In the genomic region with DNA sequence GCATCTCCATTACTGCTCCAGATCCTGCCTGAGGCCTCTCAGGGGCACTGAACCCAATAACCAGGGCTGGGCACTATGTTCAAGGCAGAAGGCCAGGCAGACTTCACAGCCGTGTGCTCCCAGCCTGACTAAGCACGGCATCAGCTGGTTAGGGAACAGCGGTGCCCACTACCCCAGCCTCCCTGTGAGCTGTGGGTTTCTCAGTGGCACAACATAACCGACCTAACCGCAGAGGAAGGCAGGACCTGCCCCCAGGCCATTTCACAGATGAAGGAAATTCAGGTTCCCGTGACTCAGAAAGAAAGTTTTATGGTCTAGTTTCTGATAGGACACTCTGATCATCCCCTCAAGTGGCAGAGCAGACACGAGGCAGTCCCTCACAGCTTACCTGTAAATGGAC, we compare ENCODE assay signal across 26 mouse cellular contexts. TPM values are rescaled to one million over a fixed set of nuclear protein-coding genes. Genes with fewer than 3 reads are reported as not detected.
A peak's percentile ranks its signal among the peaks of the same experiment; 100 is the strongest.
DNase-seq lines count a peak whose midpoint lies in the region; ATAC-seq and TF ChIP-seq lines count a peak whose summit lies in the region.
"Had no signal": no experiment of that assay in that cellular context is flagged by ENCODE, and none has a peak within 500 bp of the region (broad histone marks: within the 10 kb centered on the region; RNA-seq: fewer than 3 reads in every experiment).

No protein-coding gene starts in this region.

- no peak for TF ChIP-seq CTCF in liver, postnatal 0 days (IDR thresholded peaks at IDR 0.05; ENCODE audit: low read depth)
- no peak for TF ChIP-seq CTCF in lung, adult 2 months (IDR thresholded peaks at IDR 0.05; ENCODE audit: insufficient read depth, low read length)
- TF ChIP-seq CTCF in cerebellum, adult 2 months (IDR thresholded peaks at IDR 0.05; ENCODE audit: borderline replicate concordance, insufficient read depth, low read depth, low read length), result no peak

- no peaks in the 10 kb centered on the region for H3K9me3 ChIP-seq in liver, postnatal 0 days (ENCODE audit: low read length)
- H3K9me3 ChIP-seq in midbrain, embryonic 16.5 days (replicated peaks; ENCODE audit: control insufficient read depth, low read length, poor library complexity, severe bottlenecking), result no peaks in the 10 kb centered on the region
- H3K9me3 ChIP-seq: forebrain, embryonic 10.5 days; intestine, embryonic 15.5 days; limb, embryonic 15.5 days; midbrain, embryonic 13.5 days had no signal

- peaks cover 97% of the 10 kb centered on the region for H3K4me1 ChIP-seq in liver, postnatal 0 days (ENCODE audit: insufficient read depth)
- peaks cover 8% of the 10 kb centered on the region for H3K4me1 ChIP-seq in midbrain, embryonic 16.5 days (ENCODE audit: control insufficient read depth, insufficient read depth, low read length)
- peaks cover 50% of the 10 kb centered on the region for H3K4me1 ChIP-seq in lung, adult 2 months (ENCODE audit: control insufficient read depth, insufficient read depth, low read length)
- peaks cover 21% of the 10 kb centered on the region for H3K4me1 ChIP-seq in cerebellum, adult 2 months (ENCODE audit: control insufficient read depth, insufficient read depth, low read length)

- peak overlapping the region; percentile 18; the same call in 1 of the 2 replicates for H3K4me2 ChIP-seq in liver, postnatal 0 days (ENCODE audit: low read depth, low read length)
- H3K4me2 ChIP-seq in midbrain, embryonic 16.5 days (ENCODE audit: low read length), result no peak overlapping the region
- H3K4me2 ChIP-seq: hindbrain, embryonic 14.5 days; intestine, embryonic 15.5 days; limb, embryonic 15.5 days; midbrain, embryonic 13.5 days had no signal

- no peak overlapping the region for H3K9ac ChIP-seq in liver, postnatal 0 days (replicated peaks)
- no peak overlapping the region for H3K9ac ChIP-seq in midbrain, embryonic 16.5 days (ENCODE audit: low read depth, low read length)
- H3K9ac ChIP-seq: forebrain, postnatal 0 days; hindbrain, embryonic 14.5 days; intestine, embryonic 15.5 days; limb, embryonic 15.5 days; midbrain, embryonic 13.5 days had no signal

- TF ChIP-seq EP300 in liver, postnatal 0 days (IDR thresholded peaks at IDR 0.05; ENCODE audit: low read depth), result no peak

- WGBS in liver, postnatal 0 days (ENCODE audit: insufficient replicate concordance), result 51% methylated on average over 7 of the region's 7 CpGs
- WGBS in midbrain, embryonic 16.5 days, result 82% methylated on average over 7 of the region's 7 CpGs
- 78% methylated on average over 7 of the region's 7 CpGs for WGBS in lung, adult 2 months
- WGBS in cerebellum, adult 2 months, result 65% methylated on average over 7 of the region's 7 CpGs

- no peak for TF ChIP-seq POLR2A in lung, adult 2 months (IDR thresholded peaks at IDR 0.05; ENCODE audit: borderline replicate concordance, extremely low read depth, low read depth, low read length)
- TF ChIP-seq POLR2A in cerebellum, adult 2 months (IDR thresholded peaks at IDR 0.05; ENCODE audit: borderline replicate concordance, insufficient read depth, low read length), result no peak

- peak overlapping the region; percentile 26 for H3K27ac ChIP-seq in liver, postnatal 0 days (ENCODE audit: low read depth)
- no peak overlapping the region for H3K27ac ChIP-seq in midbrain, embryonic 16.5 days (ENCODE audit: low read length)
- no peak overlapping the region for H3K27ac ChIP-seq in cerebellum, adult 2 months (ENCODE audit: insufficient read depth, low read length)
- H3K27ac ChIP-seq: hindbrain, embryonic 14.5 days; intestine, embryonic 15.5 days; limb, embryonic 15.5 days; midbrain, embryonic 13.5 days had no signal

- H3K4me3 ChIP-seq in liver, postnatal 0 days (ENCODE audit: low read depth, low read length), result no peak overlapping the region
- no peak overlapping the region for H3K4me3 ChIP-seq in midbrain, embryonic 16.5 days (ENCODE audit: low read depth, low read length)
- H3K4me3 ChIP-seq in lung, adult 2 months (replicated peaks; ENCODE audit: extremely low read depth, low read depth, low read length), result no peak overlapping the region
- no peak overlapping the region for H3K4me3 ChIP-seq in cerebellum, adult 2 months (replicated peaks; ENCODE audit: insufficient read depth, low read depth, low read length)
- H3K4me3 ChIP-seq: forebrain, embryonic 10.5 days; intestine, embryonic 15.5 days; limb, embryonic 15.5 days; midbrain, embryonic 13.5 days had no signal

- DNase-seq in 3134 (ENCODE audit: extremely low read depth, insufficient read length, low spot score), result peak; percentile 53
- DNase-seq in 416B (ENCODE audit: low read depth), result peak; percentile 85
- DNase-seq in liver, postnatal 0 days, result no peak
- DNase-seq in ovary, postnatal 10 days (ENCODE audit: low spot score), result no peak
- no peak for DNase-seq in lung, adult 2 months
- DNase-seq in cerebellum, adult 2 months, result no peak
- DNase-seq: adrenal gland, postnatal 14 days; cerebellum, adult 9-10 months; forebrain, postnatal 0 days; gastrocnemius, postnatal 14 days; heart, adult 18-20 months; heart, postnatal 4 days; kidney, adult 8-10 months; kidney, postnatal 10 days; left cerebral cortex, postnatal 4 days; right cerebral cortex, adult 18-20 months; thymus, adult 2 months had no signal

- H3K27me3 ChIP-seq in liver, postnatal 0 days (ENCODE audit: insufficient read depth, low read length), result no peaks in the 10 kb centered on the region
- no peaks in the 10 kb centered on the region; the same call in 1 of the 2 replicates for H3K27me3 ChIP-seq in midbrain, embryonic 16.5 days (ENCODE audit: control insufficient read depth, insufficient read depth, low read depth, low read length)
- H3K27me3 ChIP-seq in cerebellum, adult 2 months (ENCODE audit: control insufficient read depth, insufficient read depth, low read length), result no peaks in the 10 kb centered on the region
- H3K27me3 ChIP-seq: CH12.LX; intestine, embryonic 15.5 days; limb, embryonic 15.5 days; midbrain, embryonic 13.5 days had no signal

- peaks cover 26% of the 10 kb centered on the region for H3K36me3 ChIP-seq in liver, postnatal 0 days (replicated peaks; ENCODE audit: insufficient read depth, low read length)
- no peaks in the 10 kb centered on the region for H3K36me3 ChIP-seq in midbrain, embryonic 16.5 days (ENCODE audit: control insufficient read depth, insufficient read depth, low read length)
- H3K36me3 ChIP-seq: intestine, embryonic 15.5 days; midbrain, embryonic 13.5 days had no signal

- ATAC-seq in granulocyte monocyte progenitor cell, adult 5-6 weeks (replicated peaks; ENCODE audit: poor library complexity, severe bottlenecking), result peak; percentile 43
- no peak for ATAC-seq in liver, postnatal 0 days
- ATAC-seq in midbrain, embryonic 16.5 days, result no peak
- ATAC-seq: activated CD4-positive, CD25-positive, alpha-beta regulatory T cell, adult 4 months; forebrain, postnatal 0 days; intestine, embryonic 15.5 days; midbrain, embryonic 13.5 days had no signal

RNA-seq across cellular contexts. Expression of a gene that starts 10.9 kb away (rescaled TPM):
- 28.4 and 30.6 TPM in 2 replicates for total RNA-seq in granulocyte monocyte progenitor cell, adult 5-6 weeks (2014; fragmentation: Nextera tagmentation)
- total RNA-seq in granulocyte monocyte progenitor cell, adult 5-6 weeks (2017), result 10.1 and 10.2 TPM in 2 replicates
- 14.8 and 15.4 TPM in 2 replicates for polyA plus RNA-seq in liver, postnatal 0 days (2015; fragmentation: Nextera tagmentation; extraction: Ambion mirVana)
- polyA plus RNA-seq in midbrain, embryonic 16.5 days (2015; fragmentation: Nextera tagmentation; extraction: Ambion mirVana), result 2.1 and 2.4 TPM in 2 replicates
- 23.3 and 30.6 TPM in 2 replicates for polyA plus RNA-seq in lung, adult 2 months (2012; rRNA removed)
- polyA plus RNA-seq in cerebellum, adult 2 months (2012; rRNA removed), result 16.0 and 18.5 TPM in 2 replicates

RNA-seq across cellular contexts. Expression of a gene that starts 52.9 kb away (rescaled TPM):
- 9.5 and 11.6 TPM in 2 replicates for total RNA-seq in granulocyte monocyte progenitor cell, adult 5-6 weeks (2014; fragmentation: Nextera tagmentation)
- 4.8 and 5.1 TPM in 2 replicates for total RNA-seq in granulocyte monocyte progenitor cell, adult 5-6 weeks (2017)
- polyA plus RNA-seq in liver, postnatal 0 days (2015; fragmentation: Nextera tagmentation; extraction: Ambion mirVana), result 1.5 and 1.7 TPM in 2 replicates
- polyA plus RNA-seq in midbrain, embryonic 16.5 days (2015; fragmentation: Nextera tagmentation; extraction: Ambion mirVana), result 2.9 and 3.2 TPM in 2 replicates
- polyA plus RNA-seq in lung, adult 2 months (2012; rRNA removed), result 14.5 and 15.7 TPM in 2 replicates
- 30.1 and 36.3 TPM in 2 replicates for polyA plus RNA-seq in cerebellum, adult 2 months (2012; rRNA removed)

Comparison
In these comparisons a context has a peak if more than half of its experiments do, and no peak if none do; other contexts are left out.
1. DNase-seq: peak in 3134 (single experiment) and 416B (single experiment); none in liver, postnatal 0 days (single experiment), ovary, postnatal 10 days (single experiment), lung, adult 2 months (single experiment) and cerebellum, adult 2 months (0 of 2).